Mouse (Mus musculus): ENCODE results near the gene Rapgef2.

The Rapgef2 gene

GRCm38 (mm10) chr3:79286376-79287107 is at the start of gene Rapgef2:
TSS of gene Rapgef2 (minus strand) at chr3:79286517.
- DNase-seq (ENCODE audit: low read depth, low spot score): peak; percentile 15

DNA sequence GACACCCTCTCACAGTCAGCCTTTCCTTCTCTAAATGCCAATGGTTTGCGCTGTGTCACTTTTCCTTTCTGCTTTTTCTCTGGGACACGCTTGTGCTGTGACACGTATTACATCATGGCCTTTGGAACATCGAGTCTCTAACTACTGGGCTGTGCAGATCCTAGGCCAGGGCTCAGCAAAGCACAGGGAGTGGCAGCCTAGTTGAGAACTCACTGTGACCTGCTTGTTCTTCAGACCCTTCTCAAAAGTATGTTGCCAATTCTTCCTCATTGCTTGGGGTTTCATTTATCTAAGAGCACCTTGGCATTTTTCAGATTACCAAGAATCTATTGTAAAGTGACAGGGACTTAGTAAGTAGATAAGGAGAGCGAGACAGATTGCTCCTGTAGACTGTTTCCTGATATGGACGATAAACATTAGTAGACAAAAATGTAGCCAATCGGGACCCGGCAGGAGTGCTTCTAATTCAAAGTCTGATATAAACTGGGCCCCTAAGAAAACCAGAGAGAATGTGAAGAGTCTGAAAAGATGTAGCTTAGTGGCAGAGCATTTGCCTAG is 47.4 kb upstream of the Rapgef2 start:
- no peak for DNase-seq (ENCODE audit: low read depth, low spot score)

DNA sequence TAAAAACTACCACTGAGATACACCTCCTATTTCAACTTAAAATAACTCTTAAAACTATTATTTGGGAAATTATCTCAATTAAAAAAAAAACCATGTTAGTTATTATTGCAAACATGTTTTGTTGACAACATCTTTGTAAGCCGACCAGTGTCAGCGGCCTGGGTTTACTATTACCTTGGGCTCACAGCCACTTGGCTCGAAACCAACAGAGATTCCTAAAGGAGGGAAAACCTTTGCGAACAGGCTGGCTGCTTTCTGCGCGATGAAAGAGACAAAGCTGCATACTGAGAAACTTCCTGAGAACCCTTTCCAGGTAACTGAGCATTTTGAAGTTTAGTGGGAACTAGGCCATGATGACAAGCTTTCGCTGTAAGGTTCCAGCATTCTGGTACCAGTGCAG is 46.7 kb upstream of the Rapgef2 start:
- no peak for DNase-seq (ENCODE audit: low read depth, low spot score)

DNA sequence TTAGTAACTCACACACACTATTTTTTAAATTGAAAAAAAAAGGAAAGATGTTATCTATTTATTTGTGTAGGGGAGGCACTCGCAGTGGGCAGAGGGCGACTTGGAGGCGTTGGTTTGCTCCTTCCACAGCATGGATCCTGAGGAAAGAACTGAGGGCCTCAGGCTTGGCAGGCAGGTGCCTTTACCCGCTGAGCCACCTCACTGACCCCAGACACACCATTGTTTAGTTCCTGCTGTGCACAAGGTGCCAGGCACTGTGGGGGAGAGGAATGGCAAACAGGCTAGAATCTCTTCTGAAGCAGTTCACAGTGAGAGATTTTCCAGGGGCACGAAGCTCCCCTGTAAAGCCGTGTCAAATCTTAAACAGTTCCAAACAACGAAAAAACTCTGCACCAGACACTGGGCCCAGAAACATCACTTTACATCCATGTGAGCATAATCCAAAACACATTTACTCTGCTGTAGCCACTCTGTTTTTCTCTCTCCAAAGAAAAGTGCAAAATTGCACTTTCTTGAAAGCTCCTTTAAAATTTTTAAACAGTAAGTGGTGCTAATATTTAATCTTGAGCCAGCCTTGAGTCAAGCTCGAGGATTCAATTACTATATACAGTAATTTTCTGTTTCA is 43.5 kb upstream of the Rapgef2 start:
- no peak for DNase-seq (ENCODE audit: low read depth, low spot score)

DNA sequence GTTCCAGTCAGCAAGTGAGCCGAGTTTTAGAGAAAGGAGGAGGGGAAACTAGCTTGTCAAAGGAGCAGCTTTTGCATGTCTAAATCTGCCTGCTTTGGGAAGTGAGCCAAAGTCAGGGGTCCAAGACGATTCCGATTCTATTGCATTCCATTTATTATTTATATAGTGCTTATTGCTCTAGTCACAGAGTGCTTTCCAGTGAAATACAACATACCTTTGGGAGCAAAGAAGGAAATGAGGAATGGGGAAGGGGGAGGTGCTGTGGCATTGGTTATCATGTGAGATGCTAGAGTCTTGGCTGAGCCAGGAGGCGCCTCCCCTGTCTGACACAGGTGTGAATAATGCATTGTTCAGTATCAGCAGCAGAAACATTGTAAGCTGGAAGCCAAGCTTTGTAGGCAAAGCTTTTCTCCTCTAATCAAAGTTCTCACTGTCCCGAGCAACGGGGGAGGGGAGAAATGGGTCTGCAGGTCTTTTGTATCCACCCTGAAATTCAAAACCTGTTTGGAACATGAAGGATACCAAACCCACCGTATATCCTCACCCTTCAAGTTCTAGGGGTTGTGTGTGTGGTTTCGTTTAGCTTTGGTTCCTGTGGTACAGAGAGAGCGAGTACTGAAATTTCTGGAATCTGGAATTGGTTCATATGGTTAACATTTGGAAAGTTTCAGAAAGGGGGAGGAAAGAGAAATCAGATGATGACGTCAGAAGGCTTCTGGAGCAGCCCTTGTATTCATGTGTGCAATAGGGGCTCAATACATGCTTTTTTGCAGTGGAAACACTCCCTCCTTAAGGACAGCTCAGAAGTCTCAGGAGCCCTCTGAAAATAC is 38.6 kb upstream of the Rapgef2 start:
- no peak for DNase-seq (ENCODE audit: low read depth, low spot score)

- DNase-seq (ENCODE audit: low read depth, low spot score): no peak
These were observed 27.8 kb upstream of the Rapgef2 start for GRCm38 (mm10) chr3:79314006-79314698.

- DNase-seq (ENCODE audit: low read depth, low spot score): no peak
These were observed 25.6 kb upstream of the Rapgef2 start for GRCm38 (mm10) chr3:79311895-79312294.

DNA sequence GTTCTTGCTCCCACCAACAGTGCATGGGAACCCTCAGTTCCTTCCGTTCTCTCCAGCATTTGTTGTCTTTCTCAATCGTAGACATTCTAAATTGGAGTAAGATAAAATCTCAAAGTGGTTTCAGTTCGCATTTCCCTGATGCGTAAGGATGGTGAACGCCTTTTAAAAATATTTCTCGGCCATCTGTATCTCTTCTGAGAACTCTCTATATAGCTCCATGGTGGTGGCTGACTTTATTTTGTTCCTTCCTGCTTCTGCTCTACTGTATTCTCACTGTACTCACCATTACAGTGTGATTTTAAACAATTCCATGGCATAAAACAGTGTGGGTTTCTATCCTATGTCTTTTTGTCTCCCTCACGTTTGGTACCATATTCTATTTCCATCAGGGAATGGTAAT is 23.9 kb upstream of the Rapgef2 start:
- no peak for DNase-seq (ENCODE audit: low read depth, low spot score)

GRCm38 (mm10) chr3:79308605-79309004 is 22.3 kb upstream of the Rapgef2 start:
- no peak for DNase-seq (ENCODE audit: low read depth, low spot score)

DNA sequence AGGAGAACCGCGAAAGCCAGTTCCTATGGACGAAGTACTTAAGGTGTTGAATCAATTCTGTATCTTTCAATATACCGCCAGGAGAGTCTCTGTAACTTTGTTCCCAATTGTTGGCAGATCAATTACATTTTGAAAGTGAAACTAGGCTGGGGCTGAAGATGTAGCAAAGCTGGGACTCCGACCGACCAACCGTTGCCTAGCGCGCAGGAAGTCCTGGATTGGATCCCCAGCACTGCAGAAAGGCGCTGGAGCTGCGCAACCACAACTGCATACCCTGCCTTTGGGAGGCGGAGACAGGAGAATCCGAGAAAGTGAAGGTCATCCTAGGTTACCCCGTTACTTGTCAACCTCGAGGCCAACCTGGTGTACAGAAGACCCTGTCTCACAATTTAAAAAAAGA is 13.1 kb upstream of the Rapgef2 start:
- no peak for DNase-seq (ENCODE audit: low read depth, low spot score)

DNA sequence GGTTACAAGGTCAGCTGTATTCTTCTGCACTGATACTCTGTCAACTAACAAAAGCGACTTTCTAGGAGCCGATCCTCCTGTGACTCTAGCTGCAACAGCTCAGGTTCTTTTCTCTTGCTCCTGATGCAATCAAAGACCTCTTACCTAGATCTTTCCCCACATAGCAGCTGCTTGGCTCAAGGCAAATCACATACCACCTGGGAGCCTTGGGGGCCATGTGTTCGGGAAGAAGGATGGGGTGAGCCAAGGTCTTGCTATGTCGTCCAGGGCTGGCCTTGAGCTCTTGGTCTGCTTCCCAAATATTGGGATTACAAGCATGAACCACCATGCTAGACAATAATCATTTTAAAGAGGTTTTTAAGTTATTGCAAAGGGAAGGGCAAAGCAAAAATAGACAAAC is 11.0 kb upstream of the Rapgef2 start:
- no peak for DNase-seq (ENCODE audit: low read depth, low spot score)

DNA sequence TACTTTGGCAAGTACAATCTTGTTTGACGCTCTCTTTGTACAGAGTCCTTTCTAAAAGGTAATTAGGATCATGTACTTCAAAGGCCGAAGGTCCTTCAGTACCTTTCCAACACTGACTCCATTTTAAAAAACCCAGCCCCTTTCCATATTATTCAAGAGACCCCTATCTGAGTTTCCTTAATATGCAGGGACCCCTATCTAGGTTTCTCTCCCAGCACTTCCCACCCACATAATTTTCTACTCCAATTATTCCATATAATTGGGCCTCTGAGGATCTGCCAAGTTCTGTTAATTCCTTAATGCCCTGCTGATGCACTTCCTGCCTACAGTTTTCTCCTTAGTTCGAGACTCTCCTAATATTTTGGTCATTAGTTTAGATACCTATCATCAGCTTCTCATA is 10.3 kb upstream of the Rapgef2 start:
- DNase-seq (ENCODE audit: low read depth, low spot score): no peak

- no peak for DNase-seq (ENCODE audit: low read depth, low spot score)
These were observed 9.7 kb upstream of the Rapgef2 start for GRCm38 (mm10) chr3:79296049-79296448.

- DNase-seq (ENCODE audit: low read depth, low spot score): no peak
These were observed 8.4 kb upstream of the Rapgef2 start for GRCm38 (mm10) chr3:79294701-79295100.

- no peak for DNase-seq (ENCODE audit: low read depth, low spot score)
These were observed 6.7 kb upstream of the Rapgef2 start for GRCm38 (mm10) chr3:79293023-79293422.

- DNase-seq (ENCODE audit: low read depth, low spot score): no peak
These were observed 2.7 kb upstream of the Rapgef2 start for GRCm38 (mm10) chr3:79289050-79289449.

- DNase-seq (ENCODE audit: low read depth, low spot score): no peak
These were observed 1.6 kb upstream of the Rapgef2 start for GRCm38 (mm10) chr3:79287699-79288458.

- peak; percentile 46 for DNase-seq (ENCODE audit: low read depth, low spot score)
These were observed 825 bp upstream of the Rapgef2 start for GRCm38 (mm10) chr3:79287108-79287576.

DNA sequence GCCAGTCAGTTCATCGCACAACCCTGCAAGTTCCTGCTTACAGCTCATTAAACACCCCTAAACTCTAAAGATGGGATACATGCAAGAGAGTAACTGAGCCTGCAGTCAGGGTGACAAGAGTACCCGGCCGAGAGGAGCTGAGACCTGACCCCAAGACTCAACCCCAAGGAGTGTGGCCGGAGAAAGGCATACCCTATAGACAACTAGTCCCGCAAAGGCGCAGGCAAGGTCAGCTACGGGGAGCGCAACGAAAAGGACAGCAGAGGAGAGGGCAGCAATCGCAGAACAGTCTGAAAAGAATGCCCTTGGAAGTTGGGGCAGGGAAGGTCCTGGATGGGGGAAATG is 314 bp downstream of the Rapgef2 start:
- DNase-seq (ENCODE audit: low read depth, low spot score): no peak

- DNase-seq (ENCODE audit: low read depth, low spot score): no peak
These were observed 1.1 kb downstream of the Rapgef2 start for GRCm38 (mm10) chr3:79285097-79285675.

Data from c-Kit-negative CD71-positive TER-119-positive erythroid progenitor cells, embryonic 14.5 days (primary cell).